Mouse (Mus musculus): ENCODE results near the gene Lrrc4.

The Lrrc4 gene

DNA sequence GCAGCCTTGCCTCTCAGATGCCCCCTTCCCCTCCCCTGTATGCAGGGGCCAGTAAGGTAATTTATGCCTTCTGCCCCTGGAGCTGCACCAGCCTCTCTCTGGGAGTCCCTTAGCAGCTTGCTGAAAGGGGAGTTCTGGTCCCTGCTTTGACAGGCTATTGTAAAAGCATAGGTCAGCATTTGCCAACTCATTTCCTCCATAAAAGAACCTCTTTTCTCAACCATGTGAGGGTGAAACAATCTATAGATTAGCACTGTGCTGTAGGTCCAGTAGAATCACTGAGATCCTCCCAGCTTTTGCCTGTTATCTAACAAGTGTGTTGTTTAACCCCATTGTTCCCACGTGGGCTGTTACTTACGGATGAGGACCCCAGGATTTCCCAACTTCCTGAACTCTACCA is 2.5 kb upstream of the Lrrc4 start:
- CTCF ChIA-PET = no interaction called here
- POLR2A ChIA-PET = interaction anchor here in 2 of 4 experiments (0.7 to 0.8 kb wide), 2 partner anchors 194 to 278 kb away, joined by 3 read pairs; no protein-coding TSS in a partner anchor

DNA sequence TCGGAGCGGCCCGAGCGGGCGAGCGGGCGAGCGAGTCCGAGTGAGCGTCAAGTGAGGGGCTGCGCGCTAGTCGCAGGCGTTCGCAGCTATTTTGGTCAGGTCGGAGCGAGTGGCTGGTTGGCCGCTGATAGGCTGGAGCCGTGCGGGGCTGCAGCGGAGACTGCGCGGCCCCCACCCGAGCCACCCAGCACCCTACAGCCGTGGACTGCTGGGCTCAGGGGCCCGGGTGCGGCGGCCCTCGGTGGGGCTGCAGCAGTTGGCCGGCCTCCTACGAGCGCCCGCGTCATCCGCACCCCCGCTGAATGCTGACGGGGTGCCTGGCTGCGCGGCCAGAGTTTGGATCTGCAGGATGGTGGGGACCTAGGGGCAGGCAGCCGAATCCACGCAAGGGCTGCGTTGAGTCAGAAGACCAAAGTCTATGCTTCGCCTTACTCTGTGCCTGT is 1.9 kb upstream of the Lrrc4 start:
- POLR2A ChIA-PET = interaction anchor here (0.6 to 3.2 kb wide), 5 partner anchors 13 to 277 kb away, joined by 3 to 18 read pairs (median 3); no protein-coding TSS in a partner anchor

DNA sequence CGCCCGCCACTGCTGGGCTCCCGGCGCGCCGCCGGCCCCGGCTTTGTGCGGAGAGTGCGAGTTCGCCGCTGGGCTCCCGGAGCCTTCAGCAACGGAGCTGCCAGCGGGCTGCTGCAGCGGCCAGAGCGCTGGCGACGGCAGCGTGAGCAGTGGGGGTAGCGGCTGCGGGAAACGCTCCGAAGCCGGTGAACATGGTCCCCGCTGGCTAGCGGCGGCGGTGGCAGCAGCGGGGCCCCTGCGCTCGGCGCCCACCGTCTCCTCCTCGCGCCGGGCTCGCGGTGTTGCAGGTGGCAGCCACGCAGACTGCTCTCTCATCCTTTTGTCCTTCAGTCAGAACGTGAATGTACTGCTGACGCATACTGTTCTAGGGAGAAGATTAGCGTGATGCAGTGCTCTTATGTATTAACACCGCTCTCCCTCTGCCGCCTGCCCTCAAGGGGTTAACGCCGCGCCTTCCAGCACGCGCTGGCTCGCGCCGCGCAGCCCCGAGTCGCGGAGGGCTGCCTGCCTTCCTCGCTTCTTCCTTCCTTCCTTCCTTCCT is 1.3 kb upstream of the Lrrc4 start:
- ChIA-PET POLR2A (interaction anchor here in 3 of 4 experiments (0.6 to 3.2 kb wide), 9 partner anchors 12 to 353 kb away, joined by 3 to 18 read pairs (median 3); no protein-coding TSS in a partner anchor), CTCF (interaction anchor here in 3 of 4 experiments (0.7 to 1.8 kb wide), 3 partner anchors 66 to 627 kb away, joined by 4 to 6 read pairs (median 4); no protein-coding TSS in a partner anchor)

More for the DNA sequence above, 1.9 kb upstream of the Lrrc4 start:
- CTCF ChIA-PET = interaction anchor here in 1 of 4 experiments (0.7 kb wide), 1 partner anchor 627 kb away, joined by 4 read pairs; no protein-coding TSS in a partner anchor

DNA sequence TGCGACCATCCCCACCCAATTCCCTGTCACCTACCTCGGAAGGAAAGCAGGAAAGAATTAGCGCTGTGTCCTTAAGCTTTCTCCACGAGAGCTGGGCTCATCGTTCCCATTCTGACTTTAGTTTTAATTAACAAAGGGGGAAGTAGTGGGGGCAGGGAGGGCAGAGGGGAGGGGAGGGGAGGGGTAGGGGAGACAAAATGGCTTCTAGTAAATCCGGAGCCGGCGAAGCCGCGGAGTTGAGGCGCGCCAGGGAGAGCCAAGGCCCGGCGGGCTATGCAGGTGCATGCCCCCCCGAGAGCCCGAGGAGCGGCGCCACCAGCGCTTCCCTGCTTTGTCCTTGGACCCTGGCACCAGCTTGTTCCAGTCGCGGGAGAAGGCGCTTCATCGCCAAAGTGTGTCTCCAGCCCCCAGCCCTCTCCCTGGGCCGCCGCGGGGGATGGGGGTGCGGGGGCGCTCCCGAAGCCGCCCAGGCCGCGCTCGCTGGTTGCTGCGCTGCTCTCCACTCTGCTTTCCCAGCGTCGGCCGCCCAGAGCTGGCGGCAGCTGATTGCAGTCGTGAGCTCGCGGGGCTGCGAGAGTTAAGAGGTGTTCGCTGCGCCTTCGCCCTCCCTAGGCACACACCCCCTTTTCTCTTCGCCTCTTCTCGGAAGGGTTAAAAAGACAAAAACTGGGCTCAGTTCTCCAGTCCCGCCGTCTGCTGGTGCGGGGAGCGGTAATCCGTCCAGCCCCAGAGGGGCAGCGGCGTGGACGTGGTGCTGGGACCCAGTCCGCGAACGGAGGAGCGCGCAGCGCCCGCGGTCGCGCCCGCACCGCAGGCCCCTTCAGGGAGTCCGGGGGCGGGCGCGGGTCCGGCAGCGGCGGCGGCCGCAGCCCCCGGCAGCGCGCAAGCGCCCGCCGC is 555 bp upstream of the Lrrc4 start:
- ChIA-PET CTCF (interaction anchor here (0.6 to 1.8 kb wide), 5 partner anchors 62 to 743 kb away, joined by 3 to 7 read pairs (median 4); no protein-coding TSS in a partner anchor), POLR2A (interaction anchor here in 2 of 4 experiments (0.6 to 3.2 kb wide), 27 partner anchors 9 to 496 kb away, joined by 3 to 18 read pairs (median 3); no protein-coding TSS in a partner anchor)

DNA sequence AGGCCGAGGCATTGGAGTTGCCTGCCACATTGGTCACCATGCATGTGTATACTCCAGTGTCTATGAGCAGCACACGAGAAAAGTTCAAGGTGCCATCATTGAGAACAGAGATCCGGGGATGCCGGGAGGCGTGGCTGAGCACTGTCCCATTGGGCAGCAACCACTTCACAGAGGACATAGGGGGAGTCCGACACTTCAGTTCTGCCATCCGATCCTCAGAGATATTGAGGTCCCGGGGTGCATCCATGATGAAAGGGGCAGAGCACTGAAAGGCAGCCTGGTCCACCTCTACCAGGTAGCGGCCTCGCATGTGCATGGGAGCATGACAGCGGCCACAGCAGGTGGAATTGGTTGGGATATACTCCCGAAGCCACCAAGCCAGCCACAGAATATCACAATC is 1.2 kb downstream of the Lrrc4 start:
- CTCF ChIA-PET = no interaction called here
- POLR2A ChIA-PET = interaction anchor here in 2 of 4 experiments (0.7 to 3.2 kb wide), 8 partner anchors 9 to 275 kb away, joined by 3 to 18 read pairs (median 5); no protein-coding TSS in a partner anchor

DNA sequence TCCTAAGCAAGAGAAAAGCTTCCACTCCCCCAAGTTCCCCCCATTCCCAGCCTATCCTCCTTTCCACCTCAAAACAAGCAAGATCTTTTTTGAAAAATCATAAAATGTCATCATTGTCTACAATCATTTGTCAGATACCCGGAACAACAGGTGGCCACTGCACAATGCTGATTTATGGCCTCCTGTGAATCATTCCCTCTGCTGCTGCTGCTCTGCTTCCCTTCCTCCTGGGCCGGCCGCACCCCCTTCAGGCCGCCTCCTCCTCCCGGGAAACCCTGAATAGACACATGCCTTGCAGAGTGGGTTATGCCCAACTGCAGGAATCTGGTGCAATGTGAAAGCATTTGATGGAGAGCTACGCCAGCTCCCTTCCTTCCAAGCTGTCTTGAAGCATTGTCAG is 3.0 kb downstream of the Lrrc4 start:
- ChIA-PET POLR2A (interaction anchor here in 1 of 4 experiments (0.6 to 1.5 kb wide), 5 partner anchors 9 to 349 kb away, joined by 3 to 5 read pairs (median 4); no protein-coding TSS in a partner anchor), CTCF (no interaction called here)

DNA sequence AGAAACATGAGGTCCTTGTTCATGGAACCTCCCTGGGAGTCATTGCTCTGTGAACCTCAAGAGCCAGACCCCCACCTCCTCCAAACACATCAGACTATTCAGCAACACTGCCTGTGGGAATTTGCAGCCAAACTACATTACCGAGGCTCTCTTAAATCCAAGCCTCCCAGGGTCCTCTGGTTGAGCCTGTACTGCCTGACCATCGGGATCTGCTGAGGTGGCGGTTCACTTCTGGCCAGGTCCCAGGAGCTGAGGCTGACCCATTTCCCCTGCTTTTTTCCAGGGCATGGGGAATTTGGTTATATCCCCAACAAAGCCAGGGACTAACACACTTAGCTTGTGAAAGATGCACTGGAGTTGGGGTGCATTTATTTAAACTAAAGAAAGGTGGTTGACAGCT is 4.0 kb downstream of the Lrrc4 start:
- CTCF ChIA-PET = interaction anchor here in 1 of 4 experiments (0.5 kb wide), 1 partner anchor 314 kb away, joined by 3 read pairs; no protein-coding TSS in a partner anchor
- POLR2A ChIA-PET = interaction anchor here in 2 of 4 experiments (0.6 to 1.5 kb wide), 5 partner anchors 11 to 348 kb away, joined by 3 to 5 read pairs (median 4); no protein-coding TSS in a partner anchor

DNA sequence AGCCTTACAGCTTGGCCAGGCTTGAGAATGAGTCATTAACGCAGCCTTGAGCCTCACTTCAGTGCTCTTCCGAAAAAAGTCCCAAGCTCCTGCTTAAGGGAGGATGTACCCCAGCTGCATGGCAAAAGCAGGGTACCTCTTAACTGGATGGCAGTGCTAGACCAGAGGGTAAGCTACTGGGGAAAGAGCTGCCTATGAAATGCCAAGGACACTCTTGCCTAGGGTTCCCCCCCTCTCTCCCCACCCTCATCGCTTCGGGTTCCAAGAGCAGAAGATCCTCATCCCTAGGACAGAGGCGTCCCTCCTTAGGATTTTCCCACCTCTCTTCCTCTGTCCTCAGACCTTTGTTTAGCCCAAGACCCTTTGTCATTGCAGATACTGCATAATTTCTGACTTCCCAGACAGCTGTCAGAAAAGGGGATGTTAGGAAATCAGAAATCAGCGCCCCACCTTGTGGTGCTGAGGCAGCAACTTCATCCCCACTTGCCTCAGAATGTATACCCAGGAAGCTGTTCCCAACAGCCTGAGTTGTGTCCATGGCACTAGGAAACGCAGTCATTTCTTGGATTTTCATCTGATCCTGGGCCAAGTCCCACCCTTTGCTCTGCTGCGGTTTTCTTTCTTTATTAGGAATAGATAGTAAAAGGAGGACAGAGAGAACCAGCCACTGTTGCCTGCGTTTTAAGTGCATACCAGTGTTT is 4.7 kb downstream of the Lrrc4 start:
- ChIA-PET CTCF (interaction anchor here in 2 of 4 experiments (0.5 to 0.6 kb wide), 2 partner anchors 53 to 314 kb away, joined by 3 read pairs; no protein-coding TSS in a partner anchor), POLR2A (interaction anchor here in 2 of 4 experiments (0.6 to 1.7 kb wide), 3 partner anchors 10 to 12 kb away, joined by 4 to 5 read pairs (median 4); no protein-coding TSS in a partner anchor)

DNA sequence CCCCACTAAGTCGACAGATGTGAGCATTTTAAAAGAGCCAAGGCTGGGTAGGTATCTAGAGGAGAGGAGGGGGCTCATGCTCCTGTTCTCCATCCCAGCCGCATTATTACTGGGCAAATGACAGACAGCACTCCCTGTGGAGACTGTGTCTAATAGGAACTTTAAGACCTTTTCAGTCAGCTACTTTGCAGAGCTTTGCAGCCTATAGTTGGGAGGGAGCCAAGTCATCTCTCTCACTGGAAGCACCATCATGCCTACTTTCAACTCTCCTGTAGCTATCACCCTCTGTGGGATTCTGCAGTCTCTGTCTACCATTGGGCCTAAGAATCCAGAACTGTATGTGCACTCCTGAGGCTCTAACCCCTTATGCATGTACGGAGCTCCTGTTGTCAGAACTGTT is 5.7 kb downstream of the Lrrc4 start:
- POLR2A ChIA-PET = interaction anchor here in 1 of 4 experiments (0.8 to 1.7 kb wide), 3 partner anchors 10 to 18 kb away, joined by 4 to 5 read pairs (median 4); no protein-coding TSS in a partner anchor

DNA sequence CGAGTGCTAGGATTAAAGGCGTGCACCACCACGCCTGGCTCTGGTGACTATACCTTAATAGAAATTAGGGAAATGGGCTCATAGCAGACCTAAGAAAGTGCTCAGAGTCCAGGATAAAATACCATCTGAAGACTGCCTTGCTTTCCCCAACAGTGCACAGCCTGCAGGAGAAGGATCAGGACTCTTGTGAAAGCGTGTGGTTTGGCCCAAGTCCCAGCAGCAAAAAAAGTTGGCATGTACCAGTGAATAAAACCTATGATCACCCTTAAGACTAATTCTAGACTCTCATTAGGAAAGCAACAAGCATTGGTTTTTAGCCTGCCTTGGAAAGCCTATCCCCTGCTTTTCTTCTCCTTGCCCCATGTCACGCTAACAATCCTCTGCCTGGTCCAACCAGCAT is 7.7 kb downstream of the Lrrc4 start:
- ChIA-PET CTCF (no interaction called here), POLR2A (interaction anchor here in 1 of 4 experiments (0.8 to 1.6 kb wide), 2 partner anchors 8 to 254 kb away, joined by 3 read pairs; partner anchors contain the start of gene Lrrc4)

More for the DNA sequence above, 5.7 kb downstream of the Lrrc4 start:
- CTCF ChIA-PET = no interaction called here

DNA sequence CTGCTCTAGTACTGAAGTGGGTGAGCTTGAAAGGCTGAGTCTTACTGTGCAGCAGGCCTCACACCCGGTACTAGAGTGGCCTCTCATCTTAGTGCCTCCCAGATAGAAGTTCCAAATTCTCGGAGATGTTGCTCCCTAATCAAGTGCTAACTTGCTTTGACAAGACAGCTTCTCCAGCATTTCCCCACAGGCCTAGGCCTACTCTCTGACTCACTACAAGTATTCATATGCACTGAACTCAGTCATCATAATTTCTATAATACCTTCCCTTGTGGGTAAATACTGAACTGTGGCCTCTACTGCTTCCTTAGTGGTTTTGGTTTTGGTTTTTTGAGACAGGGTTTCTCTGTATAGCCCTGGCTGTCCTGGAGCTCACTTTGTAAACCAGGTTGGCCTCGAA is 8.2 kb downstream of the Lrrc4 start:
- ChIA-PET POLR2A (interaction anchor here in 1 of 4 experiments (0.8 to 1.6 kb wide), 2 partner anchors 8 to 254 kb away, joined by 3 read pairs; partner anchors contain the start of gene Lrrc4), CTCF (no interaction called here)

DNA sequence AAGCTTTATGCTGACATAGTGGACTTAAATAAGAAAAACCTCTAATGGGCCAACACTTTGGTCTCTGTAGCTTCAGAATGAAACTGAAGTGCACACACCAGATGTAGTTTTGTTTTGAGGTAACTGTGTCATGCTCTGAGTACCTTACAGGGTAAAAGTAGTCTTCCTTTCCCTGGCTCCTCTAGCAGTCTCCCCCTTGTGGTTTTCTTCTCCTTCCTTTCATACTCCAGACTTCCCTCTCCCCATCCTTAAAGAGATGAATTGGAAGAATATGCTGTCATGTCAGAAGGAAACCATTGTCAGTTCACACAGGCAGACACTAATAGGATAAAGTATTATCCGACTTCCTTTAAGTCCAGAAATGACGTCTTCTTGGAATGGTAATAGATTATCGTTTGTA is 9.3 kb downstream of the Lrrc4 start:
- CTCF ChIA-PET = no interaction called here
- POLR2A ChIA-PET = interaction anchor here in 1 of 4 experiments (1.6 to 3.5 kb wide), 2 partner anchors 9 to 253 kb away, joined by 3 to 18 read pairs; partner anchors contain the start of gene Lrrc4

DNA sequence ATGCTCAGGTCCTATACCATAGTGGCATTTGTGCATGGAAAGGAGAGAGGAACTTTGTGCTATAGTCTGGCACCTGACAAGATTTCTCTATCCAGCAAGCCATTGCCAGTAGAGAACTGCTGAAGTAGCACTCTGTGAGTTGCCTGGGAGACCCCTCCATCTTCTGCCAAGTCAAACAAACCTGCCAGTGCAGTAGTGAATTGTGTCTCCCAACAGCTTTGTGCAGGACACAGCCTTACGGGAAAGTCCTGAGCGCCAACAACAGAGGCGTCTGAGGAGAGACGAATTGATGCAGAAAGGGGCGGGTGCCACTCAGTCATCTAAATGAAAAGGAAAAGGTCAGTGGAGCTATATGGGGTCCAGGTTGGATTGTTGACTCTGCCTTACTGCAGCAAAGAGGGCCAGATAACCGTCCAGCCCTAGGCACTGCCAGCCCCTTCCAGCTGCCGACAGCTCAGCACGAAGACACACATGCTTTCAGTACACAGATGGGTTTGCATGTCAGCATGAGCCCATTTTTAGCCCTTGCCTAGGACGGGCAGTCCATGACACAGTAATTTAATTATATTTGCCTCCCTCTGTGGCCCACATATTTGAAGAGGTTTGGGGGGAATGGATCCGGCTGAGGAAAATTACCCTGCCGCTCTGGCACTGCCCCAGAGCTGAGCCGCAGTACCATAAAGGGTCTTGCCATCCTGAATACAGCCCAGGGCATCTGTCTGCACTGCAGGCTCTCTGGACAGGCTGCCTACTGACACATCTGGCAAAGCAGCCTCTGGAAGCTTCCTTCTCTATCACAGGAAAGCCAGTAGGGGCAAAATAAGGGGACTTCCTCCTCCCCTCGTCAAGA is 11.8 kb downstream of the Lrrc4 start:
- ChIA-PET CTCF (no interaction called here), POLR2A (interaction anchor here in 2 of 4 experiments (1.0 to 3.5 kb wide), 7 partner anchors 9 to 52 kb away, joined by 3 to 18 read pairs (median 3); partner anchors contain the start of gene Lrrc4 (in 1 of the 2))

DNA sequence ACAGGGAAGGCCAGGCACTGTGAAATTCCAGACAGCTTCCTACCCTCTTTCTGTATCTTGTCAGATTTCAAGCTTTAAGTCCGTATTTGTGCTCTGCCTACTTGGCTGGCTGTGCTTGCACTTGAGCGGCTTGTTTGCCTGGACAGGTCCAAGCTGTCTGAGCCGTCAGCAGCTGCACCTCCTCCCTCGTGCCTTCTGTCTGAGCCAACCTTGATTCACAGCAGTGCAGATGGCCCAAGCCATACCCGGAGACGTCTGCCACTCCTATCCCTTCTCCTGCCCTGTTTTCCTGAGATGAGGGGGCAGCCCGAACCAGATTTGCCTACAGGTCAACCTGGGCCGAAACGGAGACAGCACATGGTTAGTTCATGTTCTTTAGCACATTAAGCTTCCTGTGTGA is 14.5 kb downstream of the Lrrc4 start:
- ChIA-PET CTCF (interaction anchor here in 1 of 4 experiments (0.7 kb wide), 1 partner anchor 228 kb away, joined by 3 read pairs; no protein-coding TSS in a partner anchor), POLR2A (interaction anchor here in 3 of 4 experiments (0.5 to 2.2 kb wide), 10 partner anchors 10 to 413 kb away, joined by 3 to 8 read pairs (median 4); no protein-coding TSS in a partner anchor)

DNA sequence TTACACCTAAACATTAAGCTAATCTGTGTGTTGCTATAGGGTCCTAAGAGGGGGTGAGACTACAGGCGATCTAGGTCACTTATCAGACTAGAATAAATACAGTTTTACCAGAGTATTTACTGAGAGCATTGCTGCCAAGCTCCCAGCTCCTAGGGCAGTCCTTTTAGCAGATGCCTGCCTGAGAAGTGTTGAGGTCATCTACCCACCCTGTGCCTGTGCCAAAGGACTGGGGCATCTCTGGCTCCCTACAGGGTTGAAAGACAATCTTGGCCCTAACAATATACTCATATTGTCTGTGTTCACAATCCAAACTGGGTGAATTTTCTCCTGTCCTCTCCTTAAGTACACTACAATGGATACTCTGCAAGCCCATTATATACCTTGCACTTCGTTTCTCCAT is 16.7 kb downstream of the Lrrc4 start:
- CTCF ChIA-PET = no interaction called here
- POLR2A ChIA-PET = interaction anchor here in 1 of 4 experiments (0.9 kb wide), 1 partner anchor 11 kb away, joined by 5 read pairs; no protein-coding TSS in a partner anchor

DNA sequence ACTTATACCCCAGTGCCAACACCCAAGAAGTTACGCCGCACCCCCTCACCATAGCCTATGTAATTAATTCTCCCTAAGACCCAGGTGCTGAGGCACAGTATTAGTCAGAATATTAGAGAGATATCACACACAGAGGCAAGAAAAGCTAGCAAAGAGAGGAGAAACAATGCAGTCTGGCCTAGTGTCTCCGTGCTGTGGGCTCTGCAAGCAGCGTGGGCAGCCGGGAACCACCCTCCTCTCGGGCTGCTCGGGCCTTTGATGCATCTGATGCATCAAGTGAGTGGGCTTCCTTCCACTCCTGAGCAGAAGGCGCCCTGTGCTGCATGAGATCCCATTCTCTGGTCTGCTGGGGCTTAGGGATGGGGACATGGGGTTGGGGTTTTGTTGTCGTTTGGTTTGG is 18.5 kb downstream of the Lrrc4 start:
- ChIA-PET CTCF (interaction anchor here in 1 of 4 experiments (0.6 kb wide), 1 partner anchor 89 kb away, joined by 8 read pairs; no protein-coding TSS in a partner anchor), POLR2A (interaction anchor here in 1 of 4 experiments (0.8 kb wide), 1 partner anchor 13 kb away, joined by 3 read pairs; no protein-coding TSS in a partner anchor)

DNA sequence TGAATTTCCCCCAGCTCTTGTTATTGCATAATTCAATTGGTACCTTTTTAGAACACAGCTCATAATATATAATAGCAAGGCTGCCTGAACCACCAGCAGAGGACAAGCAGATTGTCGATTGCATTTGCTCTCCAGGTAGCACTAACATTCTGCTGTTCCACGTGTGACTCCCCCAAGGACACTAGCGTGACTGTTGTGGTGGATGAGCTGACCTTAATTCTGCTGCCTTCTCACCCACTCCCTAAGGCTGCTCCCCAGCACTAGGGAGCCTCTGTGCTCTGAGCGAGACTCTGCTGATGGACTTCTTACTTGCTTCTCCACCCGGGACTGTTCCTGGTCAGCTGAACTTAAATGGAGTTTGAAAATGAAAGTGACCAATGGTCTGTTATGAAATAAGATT is 26.8 kb downstream of the Lrrc4 start:
- CTCF ChIA-PET = interaction anchor here in 1 of 4 experiments (0.6 kb wide), 1 partner anchor 363 kb away, joined by 3 read pairs; no protein-coding TSS in a partner anchor
- POLR2A ChIA-PET = interaction anchor here in 1 of 4 experiments (1.3 kb wide), 1 partner anchor 36 kb away, joined by 3 read pairs; no protein-coding TSS in a partner anchor

All from embryonic stem cell, embryonic (primary cell).